Mouse (Mus musculus): ENCODE measurements around the gene Ccl25. TPM values are rescaled to one million over a fixed set of nuclear protein-coding genes. Genes with fewer than 3 reads are reported as not detected.
"Not testable (repeated sequence)": the region's sequence is repeated elsewhere in the genome, so short reads cannot be mapped to it uniquely, and the experiment has no call there.

Ccl25 gene
- polyA plus RNA-seq, 1 experiment = 14.8 TPM

DNA sequence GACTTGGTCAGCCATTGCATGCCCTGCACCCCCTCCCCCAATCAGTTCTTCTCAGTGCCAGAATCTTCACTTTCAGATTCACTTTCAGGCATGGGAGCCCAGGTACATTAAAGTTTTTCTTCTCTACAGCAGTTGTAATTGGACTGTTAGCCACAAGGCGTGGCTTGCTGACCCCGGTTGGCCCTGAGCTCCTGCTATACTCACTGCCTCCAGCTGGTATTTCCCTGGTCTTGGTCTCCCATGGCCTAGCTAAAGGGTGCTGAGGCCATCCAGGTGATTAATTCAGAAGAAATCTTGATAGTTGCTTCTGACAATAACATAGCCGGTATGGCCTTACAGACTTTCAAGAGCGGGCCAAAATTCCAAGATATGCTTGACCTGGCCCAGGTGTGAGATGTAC, 43.5 kb downstream of the Ccl25 start:
- DNase-seq (ENCODE audit: low read depth) = no peak

DNA sequence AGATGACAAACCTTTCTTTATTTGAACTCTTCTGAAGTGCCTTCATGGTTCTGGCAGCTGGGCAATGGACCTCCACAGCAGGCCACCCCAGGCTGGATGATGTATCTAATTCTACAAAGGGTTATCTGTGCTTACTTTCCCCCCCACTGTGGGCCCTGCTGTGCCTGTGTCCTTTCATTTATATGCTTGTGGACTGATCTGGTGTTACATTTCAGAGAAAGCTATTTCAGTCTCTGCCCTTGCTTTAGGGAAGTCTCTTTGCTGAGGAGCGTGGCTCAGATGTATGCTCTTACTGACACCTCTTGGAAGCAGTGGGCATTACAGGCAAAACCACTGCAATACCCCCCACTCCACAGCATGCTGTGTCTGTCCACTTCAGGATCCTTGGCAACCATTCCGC, 45.1 kb downstream of the Ccl25 start:
- no peak for TF ChIP-seq POLR2A (IDR thresholded peaks at IDR 0.05; ENCODE audit: borderline replicate concordance, extremely low read depth, insufficient read depth, insufficient read length, poor library complexity, severe bottlenecking)
- TF ChIP-seq CTCF (IDR thresholded peaks at IDR 0.05; ENCODE audit: borderline replicate concordance, extremely low read depth, insufficient read depth, insufficient read length) = peak; percentile 32; the same call in 1 of the 2 replicates
- DNase-seq (ENCODE audit: low read depth) = peak; percentile 31

More for the DNA sequence above, 43.5 kb downstream of the Ccl25 start:
- TF ChIP-seq CTCF (IDR thresholded peaks at IDR 0.05; ENCODE audit: borderline replicate concordance, extremely low read depth, insufficient read depth, insufficient read length) = no peak
- TF ChIP-seq POLR2A (IDR thresholded peaks at IDR 0.05; ENCODE audit: borderline replicate concordance, extremely low read depth, insufficient read depth, insufficient read length, poor library complexity, severe bottlenecking) = no peak

DNA sequence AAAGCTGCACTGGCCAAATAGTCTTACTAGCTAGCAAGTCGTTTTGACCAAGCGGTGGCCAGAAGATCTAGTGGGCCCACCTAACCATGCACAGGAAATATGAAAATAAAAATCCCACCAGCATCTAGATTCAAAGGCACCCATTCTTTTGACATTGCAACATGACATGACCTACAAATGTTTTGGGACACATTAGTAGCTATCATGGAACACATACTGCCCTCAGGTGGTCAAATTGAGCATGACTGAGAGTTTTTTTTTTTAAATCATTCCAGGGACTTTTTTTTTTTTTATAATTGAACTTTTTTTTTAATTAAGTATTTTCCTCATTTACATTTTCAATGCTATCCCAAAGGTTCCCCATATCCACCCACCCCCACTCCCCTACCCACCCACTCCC, 47.6 kb downstream of the Ccl25 start:
- peak; percentile 5 for DNase-seq (ENCODE audit: low read depth)

GRCm38 (mm10) chr8:4401442-4401841, 76.4 kb downstream of the Ccl25 start:
- TF ChIP-seq POLR2A (IDR thresholded peaks at IDR 0.05; ENCODE audit: borderline replicate concordance, extremely low read depth, insufficient read depth, insufficient read length, poor library complexity, severe bottlenecking) (no peak), CTCF (IDR thresholded peaks at IDR 0.05; ENCODE audit: borderline replicate concordance, extremely low read depth, insufficient read depth, insufficient read length) (no peak)
- DNase-seq (ENCODE audit: low read depth) = no peak

More for the DNA sequence above, 47.6 kb downstream of the Ccl25 start:
- TF ChIP-seq POLR2A (IDR thresholded peaks at IDR 0.05; ENCODE audit: borderline replicate concordance, extremely low read depth, insufficient read depth, insufficient read length, poor library complexity, severe bottlenecking) (no peak), CTCF (IDR thresholded peaks at IDR 0.05; ENCODE audit: borderline replicate concordance, extremely low read depth, insufficient read depth, insufficient read length) (no peak)

DNA sequence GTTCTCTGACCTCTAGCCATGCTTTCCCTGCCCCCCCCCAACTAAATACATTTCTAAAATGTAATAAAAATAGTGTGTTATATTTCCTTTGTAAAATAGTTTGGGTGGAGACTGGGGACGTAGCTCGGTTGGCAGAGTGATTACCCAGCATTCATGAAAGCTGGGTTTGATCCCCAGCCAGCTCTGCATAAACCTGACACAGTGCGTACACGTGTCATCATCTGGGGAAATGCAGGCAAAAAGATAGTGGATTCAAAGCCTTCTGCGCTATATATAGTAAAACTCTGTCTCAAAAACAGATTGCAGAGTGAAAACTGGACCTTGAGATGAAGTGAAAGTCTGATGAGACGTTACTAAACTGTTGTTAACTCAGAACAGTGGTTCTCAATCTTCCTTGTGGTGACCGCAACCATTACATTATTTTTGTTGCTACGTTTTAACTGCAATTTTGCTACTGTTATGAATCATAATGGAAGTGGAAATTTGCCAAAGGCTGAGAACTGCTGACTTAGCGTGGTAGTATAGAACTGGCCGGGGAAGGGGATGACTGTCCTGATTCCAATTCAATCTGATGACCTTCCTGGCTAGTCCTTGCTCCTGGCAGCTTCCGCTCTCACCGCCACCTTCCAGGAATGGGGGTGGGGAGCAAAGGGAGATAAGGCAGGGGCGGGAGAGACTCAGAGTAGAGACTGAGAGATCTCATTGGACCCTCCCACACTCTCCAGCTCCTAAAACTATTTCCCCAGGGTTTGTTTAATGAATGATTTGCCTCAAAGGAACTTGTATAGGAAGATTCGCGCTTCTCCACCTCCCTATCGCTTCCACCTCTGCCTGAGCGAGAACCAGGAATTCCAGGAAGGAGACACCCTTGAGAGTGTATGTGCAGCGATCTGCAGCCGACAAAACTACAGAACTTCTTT, 79.2 kb downstream of the Ccl25 start:
- DNase-seq (ENCODE audit: low read depth) = peak; percentile 5

GRCm38 (mm10) chr8:4404880-4405261, 79.9 kb downstream of the Ccl25 start:
- peak; percentile 25 for DNase-seq (ENCODE audit: low read depth)
- TF ChIP-seq CTCF (IDR thresholded peaks at IDR 0.05; ENCODE audit: borderline replicate concordance, extremely low read depth, insufficient read depth, insufficient read length) (no peak), POLR2A (IDR thresholded peaks at IDR 0.05; ENCODE audit: borderline replicate concordance, extremely low read depth, insufficient read depth, insufficient read length, poor library complexity, severe bottlenecking) (no peak)

More for the DNA sequence above, 79.2 kb downstream of the Ccl25 start:
- no peak for TF ChIP-seq POLR2A (IDR thresholded peaks at IDR 0.05; ENCODE audit: borderline replicate concordance, extremely low read depth, insufficient read depth, insufficient read length, poor library complexity, severe bottlenecking)
- no peak for TF ChIP-seq CTCF (IDR thresholded peaks at IDR 0.05; ENCODE audit: borderline replicate concordance, extremely low read depth, insufficient read depth, insufficient read length)

DNA sequence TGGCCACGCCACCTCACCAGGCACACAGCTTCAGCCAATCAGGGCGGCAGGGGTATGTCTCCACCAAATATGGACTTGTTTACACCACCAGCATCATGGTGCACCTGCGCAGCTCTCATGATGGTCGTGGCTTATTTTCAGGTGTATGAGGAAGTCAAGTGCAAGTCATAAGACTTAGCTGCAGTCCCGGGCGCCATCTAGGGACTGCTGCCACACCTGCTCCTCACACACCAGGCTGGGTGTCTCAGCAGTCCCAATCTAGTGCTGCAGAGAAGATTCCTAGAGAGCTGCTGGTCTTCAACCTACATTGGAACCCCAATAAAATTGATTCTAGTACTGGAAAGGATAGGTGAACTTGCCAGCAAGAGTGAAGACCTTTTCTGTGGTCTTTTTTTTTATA, 83.4 kb downstream of the Ccl25 start:
- DNase-seq (ENCODE audit: low read depth) = not testable (repeated sequence)

Other genes with a start within 250 kb of the Ccl25 start
- 0.07 TPM in 1 of 2 replicates, not detected in the other for gene Cd209f, start 219.4 kb upstream of the Ccl25 start, polyA plus RNA-seq (2012; rRNA removed)
- 0.08 TPM in 1 of 2 replicates, not detected in the other for gene Cd209g, start 191.1 kb upstream of the Ccl25 start, polyA plus RNA-seq (2012; rRNA removed)
- gene Evi5l, start 158.6 kb upstream of the Ccl25 start, polyA plus RNA-seq (2012; rRNA removed) = 80.8 and 107 TPM in 2 replicates
- 32.7 and 82.9 TPM in 2 replicates for gene Prr36, start 107.8 kb upstream of the Ccl25 start, polyA plus RNA-seq (2012; rRNA removed)
- not detected in 2 replicates for gene Lrrc8e, start 98.4 kb upstream of the Ccl25 start, polyA plus RNA-seq (2012; rRNA removed)
- gene Map2k7, start 86.5 kb upstream of the Ccl25 start, polyA plus RNA-seq (2012; rRNA removed) = 58.7 and 63.5 TPM in 2 replicates
- gene Gm49320, start 86.3 kb upstream of the Ccl25 start, polyA plus RNA-seq (2012; rRNA removed) = 4.3 and 5.6 TPM in 2 replicates
- 47.4 and 61.4 TPM in 2 replicates for gene Tgfbr3l, start 77.0 kb upstream of the Ccl25 start, polyA plus RNA-seq (2012; rRNA removed)
- 65.5 and 75.9 TPM in 2 replicates for gene Snapc2, start 72.1 kb upstream of the Ccl25 start, polyA plus RNA-seq (2012; rRNA removed)
- gene Ctxn1, start 65.9 kb upstream of the Ccl25 start, polyA plus RNA-seq (2012; rRNA removed) = 399 and 499 TPM in 2 replicates
- gene Timm44, start 49.3 kb upstream of the Ccl25 start, polyA plus RNA-seq (2012; rRNA removed) = 76.3 and 92.6 TPM in 2 replicates
- 55.8 and 63.9 TPM in 2 replicates for gene Elavl1, start 203 bp downstream of the Ccl25 start, polyA plus RNA-seq (2012; rRNA removed)
- 51.8 and 63.7 TPM in 2 replicates for gene Cers4, start 167.8 kb downstream of the Ccl25 start, polyA plus RNA-seq (2012; rRNA removed)

Measured in brain, embryonic 14.5 days (tissue).